Mouse (Mus musculus) cerebellum, postnatal 4 days (tissue): Measurements from ENCODE around the gene Grin2d.

Source experiments
- DNase-seq, 2 experiments: peaks; one replicate each; pipeline ENCODE4 v3.0.0; 2022; ENCODE audit warnings: low spot score in 2 of 2, mixed read lengths in 1 of 2

The Grin2d gene

DNA sequence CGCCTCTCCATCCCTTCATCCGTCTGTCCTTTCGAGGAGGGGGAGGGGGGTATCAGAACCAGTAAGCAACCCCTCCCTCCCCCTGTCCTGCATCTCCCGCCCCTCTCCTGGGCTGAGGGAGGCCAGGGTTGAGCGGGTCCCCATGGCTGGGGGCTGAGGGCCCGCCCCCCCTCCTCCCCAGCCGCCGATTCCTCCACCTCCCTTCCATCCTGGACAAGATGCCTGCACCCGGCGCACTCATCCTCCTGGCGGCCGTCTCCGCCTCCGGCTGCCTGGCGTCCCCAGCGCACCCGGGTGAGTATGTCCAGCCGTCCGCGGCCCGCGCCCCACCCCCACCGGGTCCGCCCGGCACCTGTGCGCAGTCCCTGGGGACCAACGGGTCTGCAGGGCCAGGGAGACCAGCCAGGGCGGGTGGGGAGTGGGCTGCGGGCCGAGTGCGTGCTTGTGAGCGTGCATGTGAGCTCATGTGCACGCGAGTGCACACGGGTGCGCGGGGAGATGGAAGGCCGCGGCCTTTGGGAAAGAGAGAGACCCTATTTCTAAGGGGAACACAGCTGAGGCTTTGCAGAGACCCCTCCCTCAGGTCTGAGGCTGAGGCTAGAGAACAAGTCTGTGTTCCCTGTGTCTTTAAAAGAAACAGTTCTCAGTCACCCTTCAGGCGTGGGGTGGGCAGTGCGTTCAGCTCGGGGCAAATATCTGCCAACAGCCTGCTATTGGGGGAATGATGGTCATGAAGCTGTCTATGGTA is 92.6 kb downstream of the Grin2d start:
- DNase-seq = peak in 1 of 2 experiments; percentile 76

DNA sequence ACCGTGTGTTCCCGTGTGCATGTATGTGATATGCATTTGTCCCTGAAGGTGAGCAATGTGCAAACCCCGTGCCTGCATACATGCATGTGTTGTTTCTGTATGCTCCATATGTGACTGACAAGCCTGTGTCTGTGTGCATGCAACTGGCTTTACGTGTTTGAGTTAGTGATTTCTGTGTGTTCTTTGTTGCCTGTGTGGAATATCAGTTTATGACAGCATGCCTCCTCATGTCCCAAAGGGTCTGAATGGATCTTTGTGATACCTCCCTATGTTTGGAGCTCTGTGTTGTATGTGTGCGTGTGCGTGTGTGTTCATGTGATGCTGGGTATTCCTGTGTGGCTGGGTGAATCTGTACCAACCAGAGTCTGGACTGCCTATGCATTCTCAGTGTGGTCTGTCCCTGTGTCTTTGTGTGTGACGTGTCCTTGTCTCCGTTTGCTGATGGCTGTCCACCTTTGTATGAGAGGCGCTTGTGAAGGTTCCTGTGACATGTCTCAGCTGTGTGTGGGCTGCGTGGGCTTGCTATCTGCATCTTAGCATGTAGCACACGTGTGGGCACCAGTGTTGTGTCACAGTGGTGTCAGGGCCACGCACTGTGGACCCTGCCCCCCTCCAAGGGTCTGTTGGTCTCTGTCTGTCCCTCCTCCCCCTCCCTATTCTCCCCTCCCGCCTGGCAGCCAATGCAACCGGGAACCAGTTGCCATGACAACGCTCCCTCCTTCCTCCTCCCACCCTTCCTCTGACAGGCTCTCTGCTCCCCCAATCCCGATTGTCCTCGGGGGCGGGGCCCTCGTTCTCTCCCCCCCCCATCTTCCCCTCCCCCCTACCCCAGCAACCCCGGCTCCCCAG is 93.4 kb downstream of the Grin2d start, which contains the start of gene Sult2b1:
TSS of gene Sult2b1 (minus strand) at position 146 of the 849 bp plus-strand sequence.
- DNase-seq = peak; percentile 87 to 92

DNA sequence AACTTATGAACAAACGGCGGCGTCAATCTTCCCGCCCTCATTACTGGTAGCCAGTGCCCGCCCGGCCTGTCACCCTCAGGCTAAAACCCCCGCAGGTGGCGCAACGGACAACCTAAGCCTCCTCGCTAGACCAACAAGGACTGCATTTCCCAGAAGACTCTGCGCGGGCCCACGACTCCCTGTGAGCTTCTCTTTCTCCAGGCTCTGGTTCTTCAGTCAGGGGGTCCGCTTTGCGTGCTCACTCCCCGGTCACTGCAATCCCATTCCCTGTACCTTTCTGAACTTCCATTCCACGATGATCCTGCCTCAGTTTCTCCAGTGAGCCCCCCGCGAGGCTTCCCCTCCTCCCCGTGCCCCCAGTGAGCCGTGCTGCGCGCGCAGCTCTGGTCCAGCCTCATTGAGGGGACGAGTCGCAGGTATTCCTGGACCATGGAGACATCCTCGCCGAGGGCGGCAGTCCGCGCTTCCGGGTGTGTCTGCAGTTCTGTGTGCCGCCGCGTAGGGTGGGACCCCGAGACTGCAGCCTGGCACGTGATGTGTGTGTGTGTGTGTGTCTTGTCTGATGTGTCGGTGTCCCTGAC is 94.6 kb downstream of the Grin2d start, which contains the start of gene Lmtk3:
TSS of gene Lmtk3 (plus strand) at position 228 of the 581 bp plus-strand sequence.
- DNase-seq = peak in 1 of 2 experiments; percentile 70

DNA sequence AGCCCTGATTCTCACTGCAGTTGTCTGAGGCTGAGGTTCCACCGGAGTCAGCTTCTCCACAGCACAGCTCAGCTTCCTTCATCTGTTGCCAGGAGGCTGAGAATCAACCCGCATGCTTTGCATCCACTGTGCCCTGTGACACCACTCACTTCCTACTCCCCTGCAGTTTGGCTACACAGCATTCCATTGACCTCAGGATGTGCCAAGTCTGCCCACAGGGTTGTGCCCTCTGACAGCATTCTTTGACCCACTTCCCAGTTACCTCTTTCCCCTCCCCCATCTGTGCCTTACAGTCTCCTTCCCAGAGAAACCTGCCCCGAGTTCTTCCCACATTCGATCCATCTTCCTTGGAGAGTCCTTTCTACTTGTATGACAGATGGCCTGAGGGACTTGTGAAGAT is 95.9 kb downstream of the Grin2d start:
- no peak for DNase-seq
